Mouse (Mus musculus) ES-Bruce4 (cell line): ENCODE results near the gene Serpina3c.

Experiments used
- CTCF ChIP-seq: IDR thresholded peaks from one replicate; pipeline ENCODE4 v1.8.1; 2011; ENCODE audit warnings: low read depth, low read length
- POLR2A ChIP-seq: IDR thresholded peaks from one replicate; pipeline ENCODE4 v1.8.1; 2011; ENCODE audit warnings: low read length; ENCODE audit not compliant: insufficient read depth

- TF ChIP-seq CTCF (no peak), POLR2A (no peak)
Measured at GRCm38 (mm10) chr12:104105847-104106246, 47.8 kb downstream of the Serpina3c start.
